Mouse (Mus musculus) liver, postnatal 0 days (tissue): ENCODE results near the gene Tmem109.

Experiments
- CTCF ChIP-seq: sonication (generic); IDR thresholded peaks from 2 replicates; pipeline ENCODE4 v1.5.1; 2016; ENCODE audit warnings: antibody characterized with exemption, low read depth
- EP300 ChIP-seq: IDR thresholded peaks from 2 replicates; pipeline ENCODE4 v1.6.1; 2016; ENCODE audit warnings: antibody characterized with exemption, low read depth, mild to moderate bottlenecking

GRCm38 (mm10) chr19:10878201-10878837 lies 3.5 kb downstream of the Tmem109 start:
- TF ChIP-seq CTCF (no peak), EP300 (no peak)
